Mouse (Mus musculus) T-helper 17 cell (primary cell): Measurements from ENCODE around the gene Adprh.

Experiments
- in situ Hi-C, 2 experiments: fragments of 300-600 bp; cut with MboI, MseI; formaldehyde crosslinking; loops; 1 replicate in 1 of 2; 2 replicates in 1 of 2; pipeline ENCODE4 v1.15.1; 2025; ENCODE audit warnings: high pct_unique_total_duplicates in 2 of 2

Adprh gene

DNA sequence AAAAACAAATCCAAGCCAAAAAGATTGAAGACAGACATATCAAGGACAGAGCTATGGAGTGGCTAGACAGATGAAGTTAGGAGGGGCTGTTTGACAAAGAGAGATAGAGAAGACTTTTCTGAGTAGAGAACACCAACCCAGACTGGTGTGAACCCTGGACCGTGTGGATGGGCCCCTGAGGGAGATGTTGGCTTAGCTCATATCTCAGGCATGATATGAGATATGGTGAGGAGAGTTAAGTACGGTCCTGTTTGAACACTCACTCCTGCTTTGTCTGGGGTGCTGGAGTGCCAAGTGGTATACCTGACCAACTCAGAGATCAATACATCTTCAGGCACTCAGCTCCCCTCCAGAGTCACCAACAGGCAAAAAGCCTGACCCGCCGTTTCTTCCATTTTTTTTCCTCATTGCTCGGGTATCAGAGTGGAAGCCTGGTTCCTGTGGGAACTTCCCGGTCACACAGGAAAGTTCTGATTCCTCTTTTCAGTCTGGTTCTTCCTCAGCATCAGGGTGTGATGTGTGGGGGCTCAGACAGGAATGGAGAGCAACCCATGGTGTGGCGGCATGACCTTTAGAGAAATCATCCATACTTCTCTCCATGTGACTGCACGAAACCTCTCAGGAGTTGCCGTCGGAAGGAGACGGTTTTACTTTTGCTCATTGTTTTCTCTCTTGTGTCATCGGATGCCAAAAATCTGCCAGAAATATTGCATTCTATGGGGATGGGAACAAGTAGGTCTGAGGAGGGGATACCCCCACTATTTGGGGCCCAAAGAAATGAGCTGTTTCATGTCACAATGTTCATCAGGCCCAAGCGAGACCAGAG is 14.8 kb upstream of the Adprh start:
- in situ Hi-C loops: no loop called here

GRCm38 (mm10) chr16:38466089-38466488 is 13.6 kb upstream of the Adprh start:
- in situ Hi-C loops: no loop called here

DNA sequence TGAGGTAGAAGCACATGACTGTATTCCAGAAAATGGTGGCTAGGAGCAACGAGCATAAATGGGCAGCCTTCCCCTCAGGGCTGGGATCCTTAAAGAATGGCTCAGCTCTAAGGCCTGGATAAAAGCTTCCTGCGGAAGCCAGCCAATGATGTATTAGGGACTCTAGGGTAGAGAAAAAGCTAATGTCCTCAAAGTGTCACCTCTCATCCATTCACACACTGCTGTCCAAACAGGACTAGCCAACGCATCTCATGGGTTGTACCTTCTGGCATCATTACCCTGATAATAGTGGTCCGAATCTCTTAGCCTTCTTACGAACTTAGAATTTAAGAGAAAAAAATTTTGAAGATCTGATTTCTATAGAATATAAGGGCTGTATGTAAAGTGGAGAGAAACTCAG is 10.8 kb upstream of the Adprh start:
- in situ Hi-C loops: no loop called here

DNA sequence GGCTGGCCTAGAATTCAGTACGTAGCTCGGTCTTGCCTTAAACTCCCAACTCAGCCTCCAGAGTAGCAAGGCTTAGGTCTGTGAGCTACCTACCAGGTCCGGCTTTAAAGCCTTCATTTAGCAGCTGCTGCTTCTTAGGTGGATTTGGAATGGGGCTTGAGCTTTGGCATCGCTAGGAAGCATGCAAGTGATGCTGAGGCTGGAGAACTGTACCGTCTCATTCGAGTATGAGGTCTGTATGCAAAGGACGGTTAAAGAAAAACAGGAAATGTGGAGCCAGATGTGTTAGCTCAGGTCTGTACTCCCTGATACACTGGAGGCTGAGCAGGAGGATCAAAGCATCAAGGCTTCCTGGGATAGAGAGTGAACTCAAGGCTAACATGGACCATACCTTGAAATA is 9.7 kb upstream of the Adprh start:
- in situ Hi-C loops: no loop called here

- in situ Hi-C loops: no loop called here
Measured at GRCm38 (mm10) chr16:38461749-38462148, 9.2 kb upstream of the Adprh start.

DNA sequence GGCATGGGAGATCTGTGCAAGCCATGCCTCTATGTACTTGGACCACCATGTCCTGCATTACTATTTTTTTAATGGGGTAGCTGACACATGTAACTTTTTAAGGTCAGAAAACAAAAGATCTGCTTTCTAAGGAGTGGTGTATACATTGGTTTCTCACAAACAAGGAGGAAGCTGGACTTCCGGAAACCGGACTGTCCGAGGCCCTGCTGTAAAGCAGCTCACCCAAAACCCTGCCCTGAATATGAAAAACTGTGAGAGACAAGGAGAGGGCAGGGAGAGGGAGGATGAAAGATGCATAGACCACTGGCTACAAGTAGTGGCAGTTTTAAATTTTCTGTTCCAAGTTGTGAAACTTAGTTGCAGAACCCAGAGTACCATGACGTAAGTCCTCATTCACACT is 7.5 kb upstream of the Adprh start:
- in situ Hi-C loops: no loop called here

DNA sequence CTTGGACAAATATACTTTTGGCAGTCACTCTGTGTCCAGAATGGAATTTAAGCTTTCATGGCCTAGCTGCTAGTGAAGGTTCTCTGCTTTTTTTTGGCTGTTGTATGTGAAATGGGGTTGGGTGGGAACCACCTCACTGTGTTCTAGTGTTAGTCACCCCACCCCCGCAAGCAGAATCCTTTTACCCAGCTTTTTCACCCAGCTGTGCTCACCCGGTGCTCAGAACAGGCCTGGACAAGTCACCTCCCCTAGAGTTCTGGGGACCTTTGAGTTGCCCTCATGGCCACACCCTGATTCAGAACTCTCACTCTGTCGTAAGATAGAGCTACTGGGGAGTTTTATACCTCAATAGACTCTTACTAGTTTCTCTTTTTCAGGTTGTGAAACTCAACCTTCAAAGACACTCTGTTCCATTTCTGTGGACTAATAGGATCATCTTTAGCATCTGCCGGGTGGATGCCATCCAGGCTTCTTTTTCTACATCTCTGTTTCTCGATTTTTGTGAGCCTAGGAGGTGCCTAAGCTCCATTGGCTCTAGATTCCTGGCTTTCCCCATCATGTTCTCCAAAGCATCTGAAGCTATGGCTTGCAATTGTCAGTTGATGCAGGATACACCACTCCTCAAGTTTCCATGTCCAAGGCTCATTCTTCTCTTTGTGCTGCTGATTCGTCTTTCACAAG is 6.2 kb upstream of the Adprh start:
- in situ Hi-C loops: no loop called here

GRCm38 (mm10) chr16:38456812-38457567 is 4.5 kb upstream of the Adprh start:
- in situ Hi-C loops: no loop called here

DNA sequence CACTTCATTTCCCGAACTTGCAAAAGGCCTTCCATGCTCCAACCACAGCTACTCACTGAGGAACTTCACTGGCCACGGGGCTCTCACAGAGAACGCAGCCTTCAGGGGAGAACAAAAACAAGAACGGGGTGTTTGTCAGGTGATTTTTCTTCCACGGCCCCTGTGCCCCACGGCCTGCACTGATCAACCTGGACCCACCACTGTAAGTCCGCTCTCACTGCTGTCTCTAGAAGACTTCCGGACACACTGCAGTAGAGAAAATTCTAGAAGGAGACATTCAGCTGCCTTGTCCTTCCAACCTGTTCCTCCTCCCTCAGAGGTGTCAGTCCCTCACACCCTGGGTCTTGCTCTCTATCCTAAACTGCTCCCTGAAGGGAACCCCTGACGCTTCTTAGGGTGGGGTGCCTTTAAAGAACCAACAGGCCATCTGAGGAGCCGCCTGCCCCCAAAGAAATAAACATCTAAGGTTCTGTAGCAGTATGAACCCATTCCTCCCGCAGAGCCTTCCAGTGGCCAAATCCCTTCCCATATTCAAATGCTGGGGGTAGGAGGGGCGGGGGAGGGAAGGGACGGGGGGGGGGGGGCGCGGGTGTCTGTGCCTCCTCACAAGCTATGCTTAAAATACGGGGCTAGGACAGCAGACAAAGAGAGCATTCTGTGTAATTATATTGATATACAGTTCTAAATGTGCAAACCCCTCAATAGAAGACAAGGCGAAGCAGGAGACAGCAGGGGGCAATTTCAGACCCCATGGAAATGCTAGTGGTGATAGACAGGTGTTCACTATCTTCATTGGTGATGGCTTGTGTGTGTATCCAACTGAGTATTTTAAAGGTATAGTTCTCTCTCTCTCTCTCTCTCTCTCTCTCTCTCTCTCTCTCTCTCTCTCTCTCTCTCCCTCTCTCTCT is 3.3 kb upstream of the Adprh start, which contains the start of gene Cd80:
Gene Cd80 (plus strand): TSS at position 51 of the 908 bp plus-strand sequence.
- in situ Hi-C loops: no loop called here

GRCm38 (mm10) chr16:38454533-38455254 is 2.2 kb upstream of the Adprh start:
- in situ Hi-C loops: no loop called here

DNA sequence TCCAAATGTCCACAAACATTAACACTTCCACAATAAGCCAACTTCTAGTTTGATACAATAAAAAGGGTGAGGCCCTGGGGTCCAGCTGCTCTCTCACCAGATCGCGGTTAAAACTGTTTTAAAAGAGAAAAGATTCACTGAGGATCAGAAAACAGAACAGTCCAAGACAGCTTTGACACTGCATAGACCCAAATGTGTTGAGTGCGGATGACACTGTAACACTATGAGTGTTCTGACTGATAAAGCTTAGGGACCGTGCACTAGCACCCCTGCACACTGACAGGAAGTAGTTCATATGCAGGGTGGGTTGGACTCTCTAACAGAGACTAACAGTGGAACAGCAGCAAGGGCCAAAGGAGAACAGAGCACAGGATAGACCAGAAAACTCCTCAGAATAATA is 1.4 kb upstream of the Adprh start:
- in situ Hi-C loops: no loop called here

DNA sequence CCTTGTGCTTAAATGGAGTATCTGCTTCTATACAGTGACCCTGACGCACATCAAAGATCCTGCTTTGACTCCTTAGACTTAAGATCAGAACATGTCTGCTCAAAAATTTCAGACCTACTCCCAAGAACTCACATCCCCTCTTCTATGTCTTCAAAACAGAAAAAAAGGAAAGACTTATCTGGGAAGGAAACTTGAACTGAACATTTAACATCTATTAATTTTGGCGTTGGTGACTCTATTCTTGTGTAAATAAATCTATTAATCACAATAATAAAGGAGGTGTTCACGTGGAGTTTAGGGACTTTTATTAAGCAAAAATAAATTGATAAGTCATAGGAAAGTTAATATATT is 675 bp upstream of the Adprh start:
- in situ Hi-C loops: no loop called here

DNA sequence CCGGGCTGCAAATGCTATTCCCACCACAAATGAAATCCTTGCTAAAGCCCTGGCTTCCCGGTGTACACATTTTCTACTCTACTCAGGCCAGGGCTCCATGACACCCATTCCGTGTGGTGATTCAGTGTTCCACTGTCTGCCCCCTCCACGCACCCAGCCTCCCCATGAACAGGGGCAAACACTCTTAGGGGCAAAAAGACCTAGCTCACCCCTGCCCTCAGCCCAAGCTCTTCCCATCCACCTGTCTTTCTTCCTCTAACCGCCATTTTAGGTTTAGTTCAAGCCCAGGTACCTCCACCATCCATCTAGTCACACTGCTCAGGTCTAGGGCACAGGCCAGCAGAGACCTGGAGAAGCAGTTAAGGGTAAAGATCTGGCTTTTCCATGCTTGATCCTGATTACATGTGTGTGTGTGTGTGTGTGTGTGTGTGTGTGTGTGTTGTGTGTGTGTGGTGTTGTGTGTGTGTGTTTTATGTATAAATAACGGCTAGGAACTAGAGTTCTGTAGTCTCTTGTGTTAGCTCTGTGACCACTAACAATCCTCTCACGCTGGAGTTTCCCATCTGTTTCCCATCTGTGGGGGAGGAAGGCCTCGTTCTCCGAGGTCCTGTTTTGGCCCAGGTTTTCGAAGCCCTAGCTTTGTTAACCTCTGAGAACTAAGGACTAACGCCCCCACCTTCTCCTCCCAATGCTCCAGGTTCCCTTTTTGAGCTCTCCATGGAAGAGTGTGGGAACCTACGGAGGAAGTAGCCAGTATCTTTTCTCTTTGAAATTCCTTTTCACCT is 890 bp downstream of the Adprh start:
- in situ Hi-C loops: no loop called here

GRCm38 (mm10) chr16:38450707-38451106 is 1.8 kb downstream of the Adprh start:
- in situ Hi-C loops: no loop called here

DNA sequence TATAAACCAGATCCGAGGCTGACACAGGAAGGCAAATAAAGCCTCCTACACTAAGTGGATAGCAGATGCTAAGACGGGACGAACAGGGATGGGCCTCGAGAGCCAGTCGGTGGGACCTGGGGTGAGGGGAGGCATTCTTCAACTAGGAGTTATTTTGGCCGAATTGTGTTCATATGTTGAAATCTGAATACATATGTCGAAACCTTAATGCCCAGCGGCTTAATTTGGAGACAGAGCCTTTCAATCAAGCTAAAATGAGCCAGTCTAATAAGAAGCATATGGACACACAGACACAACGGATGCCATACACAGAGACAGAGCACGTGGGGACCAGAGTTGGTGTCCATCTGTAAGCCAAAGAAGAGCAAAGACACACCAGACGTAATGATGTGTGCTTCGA is 4.0 kb downstream of the Adprh start:
- in situ Hi-C loops: loop anchor here (5.0 to 25.0 kb wide), 2 partner anchors 34 to 614 kb away; no protein-coding TSS in a partner anchor

DNA sequence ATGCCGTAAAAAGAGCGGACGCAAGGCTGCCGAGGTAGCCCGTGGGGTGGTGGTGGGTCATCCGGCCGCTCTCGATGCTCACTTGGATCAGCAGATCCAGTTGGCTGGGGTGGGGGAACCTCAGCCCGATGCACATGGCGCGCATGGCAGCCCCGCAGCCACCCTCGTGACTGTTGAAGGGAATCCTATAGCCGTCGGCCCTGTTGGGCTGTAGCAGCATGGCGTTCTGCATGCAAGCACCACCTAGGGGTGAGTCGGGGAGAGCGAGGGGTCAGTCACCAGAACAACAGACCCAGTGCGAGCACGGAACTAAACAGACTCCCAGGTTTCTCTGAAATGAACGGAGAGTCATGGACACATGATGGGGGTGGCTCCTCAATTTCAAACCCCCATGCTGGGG is 5.1 kb downstream of the Adprh start:
- in situ Hi-C loops: loop anchor here (5.0 to 25.0 kb wide), 2 partner anchors 35 to 615 kb away; no protein-coding TSS in a partner anchor

DNA sequence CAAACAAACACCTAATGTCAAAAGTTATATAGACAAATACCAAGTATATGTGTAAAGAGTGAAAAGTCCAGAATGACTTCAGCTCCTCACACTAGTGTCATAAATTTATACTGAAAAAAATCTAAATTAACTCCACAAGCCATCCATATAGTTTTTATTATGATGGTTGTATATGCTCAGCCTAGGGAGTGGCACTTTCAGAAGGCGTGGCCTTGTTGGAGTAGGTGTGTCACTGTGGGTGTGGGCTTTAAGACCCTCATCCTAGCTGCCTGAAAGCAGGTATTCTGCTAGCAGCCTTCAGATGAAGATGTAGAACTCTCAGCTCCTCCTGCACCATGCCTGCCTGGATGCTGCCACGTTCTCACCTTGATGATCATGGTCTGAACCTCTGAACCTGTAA is 6.4 kb downstream of the Adprh start:
- in situ Hi-C loops: loop anchor here (5.0 to 25.0 kb wide), 2 partner anchors 36 to 616 kb away; no protein-coding TSS in a partner anchor

DNA sequence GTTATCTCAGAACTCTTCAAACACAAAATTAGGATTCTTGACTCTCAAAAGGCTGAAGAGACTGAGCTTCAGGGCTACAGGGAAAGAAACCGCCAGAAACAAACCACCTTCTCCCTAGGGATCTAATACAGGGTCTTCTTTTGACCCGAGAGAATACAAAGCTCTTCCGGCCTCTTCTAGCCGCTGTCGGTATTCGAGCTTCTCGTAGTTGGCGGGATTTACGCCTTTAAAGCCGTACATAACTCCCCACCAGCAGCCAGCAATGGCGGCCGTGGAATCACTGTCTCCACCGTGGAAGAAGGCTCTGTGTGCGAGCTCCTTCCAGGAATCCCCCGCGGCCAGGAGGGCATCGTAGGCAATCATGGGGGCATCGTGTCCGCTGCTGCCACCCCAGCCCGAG is 6.9 kb downstream of the Adprh start:
- in situ Hi-C loops: loop anchor here (5.0 to 25.0 kb wide), 2 partner anchors 37 to 617 kb away; no protein-coding TSS in a partner anchor

DNA sequence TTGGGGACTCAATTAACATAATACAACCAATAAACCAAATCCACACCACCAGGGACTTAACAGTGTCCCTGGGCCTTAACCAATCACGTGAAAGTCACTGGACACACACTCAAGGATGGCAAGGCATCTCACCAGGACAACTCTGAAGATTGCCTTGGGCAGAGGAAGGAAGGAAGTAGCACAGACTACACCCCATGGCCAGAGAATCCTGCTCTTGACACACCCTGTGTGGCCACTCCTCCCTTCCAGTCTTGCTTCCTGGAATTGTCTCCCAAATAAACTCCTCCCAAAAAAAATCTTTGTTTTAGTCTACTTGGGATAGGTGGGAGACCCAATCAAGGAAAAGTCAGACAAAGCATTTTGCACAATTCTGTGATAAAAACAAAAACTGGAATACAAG is 7.5 kb downstream of the Adprh start:
- in situ Hi-C loops: loop anchor here (5.0 to 25.0 kb wide), 2 partner anchors 37 to 617 kb away; no protein-coding TSS in a partner anchor
